Mouse (Mus musculus) heart, postnatal 0 days (tissue): ENCODE results near the gene Tbc1d4. TPM values are rescaled to one million over a fixed set of nuclear protein-coding genes. Genes with fewer than 3 reads are reported as not detected.

ENCODE experiments used
- ATAC-seq: fragments of 200-750 bp; cut with Nextera tagmentation; 2 replicates; pipeline ENCODE4 v1.8.0; 2017; ENCODE audit warnings: low read depth, moderate number of reproducible peaks, moderate library complexity; ENCODE audit not compliant: insufficient read depth
- DNase-seq: peaks from one replicate; pipeline ENCODE4 v3.0.0-alpha.2; 2016; ENCODE audit warnings: low spot score
- H3K27ac ChIP-seq: fragments of 300-500 bp; sonication (generic); 2 replicates; pipeline ENCODE4 v1.5.1; 2014; ENCODE audit warnings: low read depth, mild to moderate bottlenecking
- H3K27me3 ChIP-seq: fragments of 300-500 bp; sonication (generic); 2 replicates; pipeline ENCODE4 v1.6.1; 2014; ENCODE audit warnings: low read length, mixed read lengths; ENCODE audit not compliant: control insufficient read depth, insufficient read depth
- H3K36me3 ChIP-seq: fragments of 300-500 bp; sonication (generic); replicated peaks from 2 replicates; pipeline ENCODE4 v1.6.1; 2014; ENCODE audit warnings: low read length, mixed read lengths; ENCODE audit not compliant: control insufficient read depth, insufficient read depth
- H3K4me1 ChIP-seq: fragments of 300-500 bp; sonication (generic); 2 replicates; pipeline ENCODE4 v1.6.1; 2014; ENCODE audit warnings: antibody characterized with exemption; ENCODE audit not compliant: control insufficient read depth, insufficient read depth
- H3K4me2 ChIP-seq: fragments of 300-500 bp; sonication (generic); 2 replicates; pipeline ENCODE4 v1.6.1; 2014; ENCODE audit warnings: low read depth, mild to moderate bottlenecking, low read length, moderate library complexity
- H3K4me3 ChIP-seq: fragments of 300-500 bp; sonication (generic); 2 replicates; pipeline ENCODE4 v1.5.1; 2014; ENCODE audit warnings: low read depth, low read length
- H3K9ac ChIP-seq: fragments of 300-500 bp; sonication (generic); replicated peaks from 2 replicates; pipeline ENCODE4 v1.6.1; 2014; ENCODE audit warnings: low read depth, low read length, mixed read lengths
- H3K9me3 ChIP-seq: fragments of 300-500 bp; sonication (generic); replicated peaks from 2 replicates; pipeline ENCODE4 v1.6.1; 2016; ENCODE audit warnings: low read length; ENCODE audit not compliant: control insufficient read depth
- CTCF ChIP-seq: IDR thresholded peaks from 2 replicates; pipeline ENCODE4 v1.5.1; 2016; ENCODE audit warnings: antibody characterized with exemption, control low read depth, low read depth
- EP300 ChIP-seq: IDR thresholded peaks from 2 replicates; pipeline ENCODE4 v1.6.1; 2016; ENCODE audit warnings: antibody characterized with exemption, low read depth
- WGBS: fragments of 180-500 bp; shearing (Covaris S2); extraction: QIAGEN DNeasy Blood & Tissue Kit; methylation state at CpG from one replicate; pipeline ENCODE4 v1.1.7; 2014; 5-methylcytosine and 5-hydroxymethylcytosine counted together
- polyA plus RNA-seq: library from polyadenylated mRNA; unstranded; fragments of >200 nt; fragmentation: Nextera tagmentation; extraction: Ambion mirVana; gene quantifications from 2 replicates; pipeline ENCODE4 v1.2.1, GENCODE M21; 2015
- total RNA-seq: library from RNA; depleted of rRNA; stranded (reverse); fragments of >200 nt; gene quantifications from 2 replicates; pipeline ENCODE4 v1.2.3, GENCODE M21; 2014; ENCODE audit warnings: low replicate concordance

Tbc1d4 gene
- total and polyA plus RNA-seq, 2 experiments from 2014 or later, result 16.8 to 53.6 TPM

GRCm38 (mm10) chr14:101586096-101586495, 22.9 kb downstream of the Tbc1d4 start:
- ATAC-seq (no peak), DNase-seq (no peak)
- Histone ChIP-seq H3K27me3 (no peaks in the 10 kb centered on the region), H3K36me3 (no peaks in the 10 kb centered on the region), H3K9me3 (no peaks in the 10 kb centered on the region), H3K9ac (0 out of 2 replicates have a peak overlapping the region, but pooled peaks have one; percentile 2), H3K4me1 (peaks cover 22% of the 10 kb centered on the region), H3K27ac (peak overlapping the region; percentile 64), H3K4me2 (no peak overlapping the region), H3K4me3 (no peak overlapping the region)
- TF ChIP-seq CTCF (no peak), EP300 (no peak)
- 34% methylated on average over 7 of the region's 7 CpGs for WGBS

GRCm38 (mm10) chr14:101575651-101576050, 33.3 kb downstream of the Tbc1d4 start:
- 69% methylated on average over 3 of the region's 3 CpGs for WGBS
- H3K9ac ChIP-seq, result no peak overlapping the region
- no peaks in the 10 kb centered on the region for H3K9me3 ChIP-seq
- H3K27ac ChIP-seq, result no peak overlapping the region
- H3K4me1 ChIP-seq, result peaks cover 7% of the 10 kb centered on the region; the same call in 1 of the 2 replicates
- TF ChIP-seq CTCF (no peak), EP300 (no peak)
- ATAC-seq, result no peak
- H3K4me3 ChIP-seq, result no peak overlapping the region
- DNase-seq, result no peak
- no peaks in the 10 kb centered on the region for H3K36me3 ChIP-seq
- H3K27me3 ChIP-seq, result no peaks in the 10 kb centered on the region
- no peak overlapping the region for H3K4me2 ChIP-seq

- TF ChIP-seq CTCF (no peak), EP300 (no peak)
- Histone ChIP-seq H3K9ac (no peak overlapping the region), H3K4me2 (no peak overlapping the region), H3K27ac (no peak overlapping the region), H3K9me3 (no peaks in the 10 kb centered on the region), H3K4me1 (peaks cover 11% of the 10 kb centered on the region), H3K4me3 (no peak overlapping the region), H3K36me3 (no peaks in the 10 kb centered on the region), H3K27me3 (no peaks in the 10 kb centered on the region)
- WGBS, result 93% methylated on average over 1 of the region's 1 CpGs
- ATAC-seq (no peak), DNase-seq (no peak)
Measured at GRCm38 (mm10) chr14:101574536-101574935, 34.5 kb downstream of the Tbc1d4 start.

- ATAC-seq, result peak; percentile 53
Measured at GRCm38 (mm10) chr14:101573107-101573614, 35.8 kb downstream of the Tbc1d4 start.

GRCm38 (mm10) chr14:101568828-101569227, 40.2 kb downstream of the Tbc1d4 start:
- H3K4me2 ChIP-seq, result no peak overlapping the region
- peaks cover 20% of the 10 kb centered on the region for H3K4me1 ChIP-seq
- ATAC-seq (peak; percentile 59), DNase-seq (no peak)
- no peaks in the 10 kb centered on the region for H3K27me3 ChIP-seq
- no peaks in the 10 kb centered on the region for H3K9me3 ChIP-seq
- TF ChIP-seq EP300, result no peak
- no peak for TF ChIP-seq CTCF
- peak overlapping the region; percentile 13; the same call in 1 of the 2 replicates for H3K27ac ChIP-seq
- H3K9ac ChIP-seq, result no peak overlapping the region
- 50% methylated on average over 2 of the region's 2 CpGs for WGBS
- H3K4me3 ChIP-seq, result no peak overlapping the region
- H3K36me3 ChIP-seq, result no peaks in the 10 kb centered on the region

More at GRCm38 (mm10) chr14:101573107-101573614, 35.8 kb downstream of the Tbc1d4 start:
- H3K4me1 ChIP-seq, result peaks cover 17% of the 10 kb centered on the region
- peak overlapping the region; percentile 71 for H3K27ac ChIP-seq
- no peak overlapping the region for H3K9ac ChIP-seq
- no peaks in the 10 kb centered on the region for H3K27me3 ChIP-seq
- 23% methylated on average over 7 of the region's 7 CpGs for WGBS
- no peak overlapping the region for H3K4me3 ChIP-seq
- TF ChIP-seq CTCF (no peak), EP300 (no peak)
- H3K36me3 ChIP-seq, result no peaks in the 10 kb centered on the region
- no peaks in the 10 kb centered on the region for H3K9me3 ChIP-seq
- no peak overlapping the region for H3K4me2 ChIP-seq
- DNase-seq, result peak; percentile 48

- H3K9me3 ChIP-seq, result no peaks in the 10 kb centered on the region
- TF ChIP-seq CTCF, result no peak
- TF ChIP-seq EP300, result no peak
- H3K36me3 ChIP-seq, result no peaks in the 10 kb centered on the region
- no peak for DNase-seq
- no peak overlapping the region for H3K27ac ChIP-seq
- no peaks in the 10 kb centered on the region for H3K27me3 ChIP-seq
- H3K4me3 ChIP-seq, result no peak overlapping the region
- H3K4me2 ChIP-seq, result no peak overlapping the region
- whole genome bisulfite sequencing, result 98% methylated on average over 2 of the region's 2 CpGs
- no peak for ATAC-seq
- H3K4me1 ChIP-seq, result peaks cover 19% of the 10 kb centered on the region
- no peak overlapping the region for H3K9ac ChIP-seq
Measured at GRCm38 (mm10) chr14:101566717-101567116, 42.3 kb downstream of the Tbc1d4 start.
